Mouse (Mus musculus) inflammation-experienced regulatory T-cells, adult 16 weeks (primary cell): ENCODE results near the gene BC067074. TPM values are rescaled to one million over a fixed set of nuclear protein-coding genes. Genes with fewer than 3 reads are reported as not detected.

ENCODE experiments used
- polyA plus RNA-seq: library from polyadenylated mRNA; unstranded; fragments of 100-300 nt; shearing (Covaris generic); gene quantifications from one replicate; pipeline ENCODE4 v1.2.1, GENCODE M21; 2017

The BC067074 gene
- polyA plus RNA-seq: not detected

DNA sequence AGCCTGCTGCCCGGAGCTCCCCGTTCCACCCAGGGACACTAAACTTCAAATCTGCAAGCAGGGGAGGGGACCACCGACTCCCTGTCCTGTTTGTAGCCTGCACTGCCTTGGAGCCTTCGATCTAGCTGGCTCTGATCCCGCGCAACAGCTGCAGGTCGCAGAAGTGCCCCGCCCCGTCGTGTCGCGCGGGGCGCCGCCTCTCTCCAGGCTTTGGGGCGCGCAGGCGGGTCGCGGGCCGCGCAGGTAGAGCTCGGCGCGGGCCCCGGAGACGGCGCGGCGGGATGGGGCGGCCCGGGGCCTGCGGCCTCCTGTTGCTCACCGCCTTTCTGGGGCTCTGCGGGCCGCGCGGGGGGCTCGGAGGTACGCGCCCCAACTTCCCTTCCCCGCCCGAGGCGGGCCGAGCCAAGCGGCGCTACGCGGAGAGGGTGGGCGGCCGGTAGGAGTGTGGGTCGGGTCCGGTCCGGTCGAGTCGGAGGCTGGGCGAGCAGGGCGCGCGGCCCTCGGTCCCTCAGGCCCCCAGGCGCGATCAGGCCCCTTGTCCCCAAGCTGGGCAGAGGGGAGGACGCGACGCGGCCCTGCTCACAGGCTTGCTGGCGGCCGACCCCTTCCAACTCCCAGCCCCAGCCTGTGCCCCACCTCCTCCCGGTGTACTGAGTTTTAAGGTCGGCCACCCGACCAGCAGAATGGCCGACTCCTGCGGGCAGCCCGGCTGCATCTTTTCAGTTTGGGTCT, at the start of gene BC067074:
Gene BC067074, plus strand, starts transcription at position 185 of the 732 bp plus-strand sequence.

Other genes starting within 250 kb of the BC067074 start
- gene Gpx8, start 246.7 kb upstream of the BC067074 start, polyA plus RNA-seq: not detected
- 1.0 TPM for gene Gzma, start 192.2 kb upstream of the BC067074 start, polyA plus RNA-seq
- gene Esm1, start 83.5 kb upstream of the BC067074 start, polyA plus RNA-seq: 0.13 TPM
- gene Gzmk, start 67.3 kb upstream of the BC067074 start, polyA plus RNA-seq: 1.7 TPM